Mouse (Mus musculus) heart, embryonic 11.5 days (tissue): Measurements from ENCODE around the gene Corin. TPM values are rescaled to one million over a fixed set of nuclear protein-coding genes. Genes with fewer than 3 reads are reported as not detected.

Experiments
- ATAC-seq: fragments of 200-750 bp; cut with Nextera tagmentation; replicated peaks from 2 replicates; pipeline ENCODE4 v1.8.0; 2017; ENCODE audit warnings: moderate library complexity; ENCODE audit not compliant: insufficient number of reproducible peaks, low FRiP score, low TSS enrichment
- H3K27ac ChIP-seq: fragments of 300-500 bp; sonication (generic); 2 replicates; pipeline ENCODE4 v1.5.1; 2014; ENCODE audit warnings: mild to moderate bottlenecking, low read depth, low read length
- H3K27me3 ChIP-seq: fragments of 300-500 bp; sonication (generic); 2 replicates; pipeline ENCODE4 v1.6.1; 2014; ENCODE audit warnings: mild to moderate bottlenecking, low read length, mixed read lengths; ENCODE audit not compliant: control insufficient read depth, insufficient read depth
- H3K36me3 ChIP-seq: fragments of 300-500 bp; sonication (generic); 2 replicates; pipeline ENCODE4 v1.6.1; 2014; ENCODE audit warnings: mild to moderate bottlenecking, low read length, moderate library complexity, mixed read lengths; ENCODE audit not compliant: control insufficient read depth, insufficient read depth
- H3K4me1 ChIP-seq: fragments of 300-500 bp; sonication (generic); 2 replicates; pipeline ENCODE4 v1.6.1; 2014; ENCODE audit warnings: low read length; ENCODE audit not compliant: control insufficient read depth, insufficient read depth
- H3K4me2 ChIP-seq: fragments of 300-500 bp; sonication (generic); 2 replicates; pipeline ENCODE4 v1.6.1; 2014; ENCODE audit warnings: mild to moderate bottlenecking, moderate library complexity
- H3K4me3 ChIP-seq: fragments of 300-500 bp; sonication (generic); 2 replicates; pipeline ENCODE4 v1.5.1; 2014; ENCODE audit warnings: low read depth, low read length
- H3K9ac ChIP-seq: fragments of 300-500 bp; sonication (generic); 2 replicates; pipeline ENCODE4 v1.6.1; 2014; ENCODE audit warnings: mild to moderate bottlenecking, low read depth, low read length, moderate library complexity
- H3K9me3 ChIP-seq: fragments of 300-500 bp; sonication (generic); replicated peaks from 2 replicates; pipeline ENCODE4 v1.6.1; 2016; ENCODE audit warnings: low read length; ENCODE audit not compliant: control insufficient read depth
- WGBS: fragments of 180-500 bp; shearing (Covaris S2); extraction: QIAGEN DNeasy Blood & Tissue Kit; methylation state at CpG from one replicate; pipeline ENCODE4 v1.1.7; 2014; ENCODE audit not compliant: insufficient replicate concordance; 5-methylcytosine and 5-hydroxymethylcytosine counted together
- polyA plus RNA-seq: library from polyadenylated mRNA; unstranded; fragments of >200 nt; fragmentation: Nextera tagmentation; extraction: Ambion mirVana; gene quantifications from 2 replicates; pipeline ENCODE4 v1.2.1, GENCODE M21; 2014

Gene Corin
- polyA plus RNA-seq, 1 experiment from 2014 or later = 23.7 TPM

GRCm38 (mm10) chr5:72332901-72333300, 171.4 kb downstream of the Corin start:
- Histone ChIP-seq H3K4me1 (peaks cover 2% of the 10 kb centered on the region; the same call in 1 of the 2 replicates), H3K27ac (no peak overlapping the region), H3K9me3 (no peaks in the 10 kb centered on the region), H3K9ac (no peak overlapping the region), H3K36me3 (no peaks in the 10 kb centered on the region), H3K4me3 (no peak overlapping the region), H3K27me3 (no peaks in the 10 kb centered on the region), H3K4me2 (no peak overlapping the region)
- ATAC-seq = no peak
- 88% methylated on average over 10 of the region's 10 CpGs for WGBS

GRCm38 (mm10) chr5:72331217-72331616, 173.1 kb downstream of the Corin start:
- whole genome bisulfite sequencing = 77% methylated on average over 2 of the region's 2 CpGs
- H3K9me3 ChIP-seq = no peaks in the 10 kb centered on the region
- ATAC-seq = no peak
- no peak overlapping the region for H3K4me3 ChIP-seq
- H3K27ac ChIP-seq = no peak overlapping the region
- no peaks in the 10 kb centered on the region for H3K4me1 ChIP-seq
- no peak overlapping the region for H3K9ac ChIP-seq
- no peak overlapping the region for H3K4me2 ChIP-seq
- no peaks in the 10 kb centered on the region for H3K36me3 ChIP-seq
- H3K27me3 ChIP-seq = no peaks in the 10 kb centered on the region

- Histone ChIP-seq H3K27me3 (no peaks in the 10 kb centered on the region), H3K9ac (no peak overlapping the region), H3K4me2 (no peak overlapping the region), H3K27ac (no peak overlapping the region), H3K4me3 (no peak overlapping the region), H3K36me3 (no peaks in the 10 kb centered on the region), H3K9me3 (no peaks in the 10 kb centered on the region), H3K4me1 (no peaks in the 10 kb centered on the region)
- ATAC-seq = no peak
- WGBS = 73% methylated on average over 11 of the region's 11 CpGs
Measured at GRCm38 (mm10) chr5:72330648-72331047, 173.6 kb downstream of the Corin start.

GRCm38 (mm10) chr5:72329453-72329852, 174.8 kb downstream of the Corin start:
- WGBS = 58% methylated on average over 8 of the region's 8 CpGs
- Histone ChIP-seq H3K36me3 (no peaks in the 10 kb centered on the region), H3K4me2 (no peak overlapping the region), H3K9ac (no peak overlapping the region), H3K9me3 (no peaks in the 10 kb centered on the region), H3K4me1 (no peaks in the 10 kb centered on the region), H3K27me3 (no peaks in the 10 kb centered on the region), H3K27ac (no peak overlapping the region), H3K4me3 (no peak overlapping the region)
- ATAC-seq = no peak

GRCm38 (mm10) chr5:72315282-72315681, 189.0 kb downstream of the Corin start:
- Histone ChIP-seq H3K27me3 (no peaks in the 10 kb centered on the region), H3K9ac (no peak overlapping the region), H3K4me1 (no peaks in the 10 kb centered on the region), H3K4me2 (no peak overlapping the region), H3K27ac (no peak overlapping the region), H3K4me3 (no peak overlapping the region), H3K9me3 (no peaks in the 10 kb centered on the region), H3K36me3 (no peaks in the 10 kb centered on the region)
- ATAC-seq = no peak
- WGBS = 74% methylated on average over 4 of the region's 4 CpGs

- no peak overlapping the region for H3K27ac ChIP-seq
Measured at GRCm38 (mm10) chr5:72298418-72299104, 205.7 kb downstream of the Corin start.

GRCm38 (mm10) chr5:72285077-72285476, 219.2 kb downstream of the Corin start:
- no peak for ATAC-seq
- no peak overlapping the region for H3K4me2 ChIP-seq
- H3K36me3 ChIP-seq = peaks cover 8% of the 10 kb centered on the region; the same call in 1 of the 2 replicates
- H3K27me3 ChIP-seq = no peaks in the 10 kb centered on the region
- H3K4me1 ChIP-seq = no peaks in the 10 kb centered on the region
- WGBS = 75% methylated on average over 3 of the region's 3 CpGs
- H3K27ac ChIP-seq = no peak overlapping the region
- H3K9ac ChIP-seq = no peak overlapping the region
- no peaks in the 10 kb centered on the region for H3K9me3 ChIP-seq
- no peak overlapping the region for H3K4me3 ChIP-seq

More at GRCm38 (mm10) chr5:72298418-72299104, 205.7 kb downstream of the Corin start:
- no peak overlapping the region for H3K4me2 ChIP-seq
- H3K9ac ChIP-seq = no peak overlapping the region
- H3K27me3 ChIP-seq = no peaks in the 10 kb centered on the region
- H3K4me3 ChIP-seq = no peak overlapping the region
- H3K4me1 ChIP-seq = no peaks in the 10 kb centered on the region
- 86% methylated on average over 10 of the region's 10 CpGs for WGBS
- no peaks in the 10 kb centered on the region for H3K9me3 ChIP-seq
- H3K36me3 ChIP-seq = peaks cover 8% of the 10 kb centered on the region
- no peak for ATAC-seq

GRCm38 (mm10) chr5:72282907-72283306, 221.4 kb downstream of the Corin start:
- Histone ChIP-seq H3K36me3 (no peaks in the 10 kb centered on the region), H3K4me3 (no peak overlapping the region), H3K9ac (no peak overlapping the region), H3K27ac (no peak overlapping the region), H3K9me3 (no peaks in the 10 kb centered on the region), H3K27me3 (no peaks in the 10 kb centered on the region), H3K4me2 (no peak overlapping the region), H3K4me1 (no peaks in the 10 kb centered on the region)
- 36% methylated on average over 2 of the region's 2 CpGs for WGBS
- ATAC-seq = no peak

GRCm38 (mm10) chr5:72269652-72270051, 234.6 kb downstream of the Corin start:
- Histone ChIP-seq H3K9ac (no peak overlapping the region), H3K4me3 (no peak overlapping the region), H3K27ac (no peak overlapping the region), H3K9me3 (no peaks in the 10 kb centered on the region), H3K36me3 (no peaks in the 10 kb centered on the region; the same call in 1 of the 2 replicates), H3K4me1 (no peaks in the 10 kb centered on the region), H3K27me3 (no peaks in the 10 kb centered on the region), H3K4me2 (no peak overlapping the region)
- 52% methylated on average over 8 of the region's 8 CpGs for WGBS
- no peak for ATAC-seq
